Mouse (Mus musculus): Measurements from ENCODE around the gene H60b. TPM values are rescaled to one million over a fixed set of nuclear protein-coding genes. Genes with fewer than 3 reads are reported as not detected.
"Not testable (repeated sequence)": the region's sequence is repeated elsewhere in the genome, so short reads cannot be mapped to it uniquely, and the experiment has no call there.

The H60b gene
- polyA plus RNA-seq, 1 experiment = 0.32 TPM

GRCm38 (mm10) chr10:22274445-22275057 lies 116.2 kb downstream of the H60b start:
- Histone ChIP-seq H3K36me3 (ENCODE audit: control insufficient read depth, insufficient read depth) (no peaks in the 10 kb centered on the region), H3K4me3 (ENCODE audit: insufficient read depth, poor library complexity, severe bottlenecking) (no peak overlapping the region), H3ac (ENCODE audit: control insufficient read depth, insufficient read length, low read depth) (no peak overlapping the region), H3K79me3 (ENCODE audit: low read depth) (no peaks in the 10 kb centered on the region), H3K79me2 (ENCODE audit: control insufficient read depth, insufficient read depth) (no peaks in the 10 kb centered on the region), H3K27me3 (ENCODE audit: control insufficient read depth, insufficient read depth, insufficient read length) (peaks cover 14% of the 10 kb centered on the region)
- no peak for TF ChIP-seq MYOD1 (IDR thresholded peaks at IDR 0.05; ENCODE audit: control insufficient read depth, insufficient read length, low read depth)

- H3K36me3 ChIP-seq (ENCODE audit: control insufficient read depth, insufficient read depth); H3ac ChIP-seq (ENCODE audit: control insufficient read depth, insufficient read length, low read depth); H3K79me2 ChIP-seq (ENCODE audit: control insufficient read depth, insufficient read depth); H3K79me3 ChIP-seq (ENCODE audit: low read depth); H3K4me3 ChIP-seq (ENCODE audit: insufficient read depth, poor library complexity, severe bottlenecking): not testable (repeated sequence)
- H3K27me3 ChIP-seq (ENCODE audit: control insufficient read depth, insufficient read depth, insufficient read length) = peaks cover 23% of the 10 kb centered on the region
Observed at GRCm38 (mm10) chr10:22278468-22278867, 120.1 kb downstream of the H60b start.

GRCm38 (mm10) chr10:22282816-22283215 lies 124.4 kb downstream of the H60b start:
- TF ChIP-seq CTCF (IDR thresholded peaks at IDR 0.05; ENCODE audit: control insufficient read depth, insufficient read depth, insufficient read length) (no peak), MYOD1 (IDR thresholded peaks at IDR 0.05; ENCODE audit: control insufficient read depth, insufficient read length, low read depth) (no peak), MYOG (IDR thresholded peaks at IDR 0.05; ENCODE audit: control insufficient read depth, extremely low read depth, insufficient read length) (no peak), USF1 (IDR thresholded peaks at IDR 0.05; ENCODE audit: low read depth) (no peak), CEBPB (IDR thresholded peaks at IDR 0.05; ENCODE audit: low read depth) (no peak), FOSL1 (IDR thresholded peaks at IDR 0.05; ENCODE audit: insufficient read depth, low read length, poor library complexity, severe bottlenecking) (no peak), MAX (IDR thresholded peaks at IDR 0.05) (no peak)
- Histone ChIP-seq H3K36me3 (ENCODE audit: control insufficient read depth, insufficient read depth) (no peaks in the 10 kb centered on the region), H3K27me3 (ENCODE audit: control insufficient read depth, insufficient read depth, insufficient read length) (peaks cover 22% of the 10 kb centered on the region), H3K4me3 (ENCODE audit: insufficient read depth, poor library complexity, severe bottlenecking) (no peak overlapping the region), H3K79me3 (ENCODE audit: low read depth) (no peaks in the 10 kb centered on the region), H3K79me2 (ENCODE audit: control insufficient read depth, insufficient read depth) (no peaks in the 10 kb centered on the region), H3ac (ENCODE audit: control insufficient read depth, insufficient read length, low read depth) (no peak overlapping the region)

- Histone ChIP-seq H3K27me3 (ENCODE audit: control insufficient read depth, insufficient read depth, insufficient read length) (no peaks in the 10 kb centered on the region), H3ac (ENCODE audit: control insufficient read depth, insufficient read length, low read depth) (no peak overlapping the region), H3K79me2 (ENCODE audit: control insufficient read depth, insufficient read depth) (no peaks in the 10 kb centered on the region), H3K4me3 (ENCODE audit: insufficient read depth, poor library complexity, severe bottlenecking) (no peak overlapping the region), H3K79me3 (ENCODE audit: low read depth) (no peaks in the 10 kb centered on the region), H3K36me3 (ENCODE audit: control insufficient read depth, insufficient read depth) (no peaks in the 10 kb centered on the region)
- TF ChIP-seq USF1 (IDR thresholded peaks at IDR 0.05; ENCODE audit: low read depth) (no peak), CTCF (IDR thresholded peaks at IDR 0.05; ENCODE audit: control insufficient read depth, insufficient read depth, insufficient read length) (no peak), FOSL1 (IDR thresholded peaks at IDR 0.05; ENCODE audit: insufficient read depth, low read length, poor library complexity, severe bottlenecking) (no peak), CEBPB (IDR thresholded peaks at IDR 0.05; ENCODE audit: low read depth) (no peak), MYOG (IDR thresholded peaks at IDR 0.05; ENCODE audit: control insufficient read depth, extremely low read depth, insufficient read length) (no peak), MYOD1 (IDR thresholded peaks at IDR 0.05; ENCODE audit: control insufficient read depth, insufficient read length, low read depth) (no peak), MAX (IDR thresholded peaks at IDR 0.05) (no peak)
Observed at GRCm38 (mm10) chr10:22295676-22296075, 137.3 kb downstream of the H60b start.

GRCm38 (mm10) chr10:22297033-22297762 lies 138.8 kb downstream of the H60b start:
- TF ChIP-seq MAX (IDR thresholded peaks at IDR 0.05) (no peak), MYOD1 (IDR thresholded peaks at IDR 0.05; ENCODE audit: control insufficient read depth, insufficient read length, low read depth) (no peak), MYOG (IDR thresholded peaks at IDR 0.05; ENCODE audit: control insufficient read depth, extremely low read depth, insufficient read length) (no peak), CTCF (IDR thresholded peaks at IDR 0.05; ENCODE audit: control insufficient read depth, insufficient read depth, insufficient read length) (no peak), USF1 (IDR thresholded peaks at IDR 0.05; ENCODE audit: low read depth) (no peak), FOSL1 (IDR thresholded peaks at IDR 0.05; ENCODE audit: insufficient read depth, low read length, poor library complexity, severe bottlenecking) (no peak), CEBPB (IDR thresholded peaks at IDR 0.05; ENCODE audit: low read depth) (no peak)
- Histone ChIP-seq H3ac (ENCODE audit: control insufficient read depth, insufficient read length, low read depth) (no peak overlapping the region), H3K79me3 (ENCODE audit: low read depth) (no peaks in the 10 kb centered on the region), H3K27me3 (ENCODE audit: control insufficient read depth, insufficient read depth, insufficient read length) (no peaks in the 10 kb centered on the region), H3K4me3 (ENCODE audit: insufficient read depth, poor library complexity, severe bottlenecking) (no peak overlapping the region), H3K36me3 (ENCODE audit: control insufficient read depth, insufficient read depth) (no peaks in the 10 kb centered on the region), H3K79me2 (ENCODE audit: control insufficient read depth, insufficient read depth) (no peaks in the 10 kb centered on the region)

GRCm38 (mm10) chr10:22297766-22298461 lies 139.5 kb downstream of the H60b start:
- Histone ChIP-seq H3ac (ENCODE audit: control insufficient read depth, insufficient read length, low read depth) (no peak overlapping the region), H3K79me2 (ENCODE audit: control insufficient read depth, insufficient read depth) (no peaks in the 10 kb centered on the region), H3K27me3 (ENCODE audit: control insufficient read depth, insufficient read depth, insufficient read length) (no peaks in the 10 kb centered on the region), H3K79me3 (ENCODE audit: low read depth) (no peaks in the 10 kb centered on the region), H3K36me3 (ENCODE audit: control insufficient read depth, insufficient read depth) (no peaks in the 10 kb centered on the region), H3K4me3 (ENCODE audit: insufficient read depth, poor library complexity, severe bottlenecking) (no peak overlapping the region)
- no peak for TF ChIP-seq MYOG (IDR thresholded peaks at IDR 0.05; ENCODE audit: control insufficient read depth, extremely low read depth, insufficient read length)
- TF ChIP-seq CEBPB (IDR thresholded peaks at IDR 0.05; ENCODE audit: low read depth) = no peak

All from C2C12 (cell line).